In genomic region chr3:152058235-152058634, GRCm38 (mm10) we compare ENCODE assay signal across 30 mouse cellular contexts.
"Had no signal": no experiment of that assay in that cellular context is flagged by ENCODE, and none has a peak within 500 bp of the region (broad histone marks: within the 10 kb centered on the region; RNA-seq: fewer than 3 reads in every experiment).

No protein-coding gene starts in this region.

- H3K27ac ChIP-seq: limb, embryonic 10.5 days; limb, embryonic 12.5 days; limb, embryonic 13.5 days; limb, embryonic 15.5 days; liver, embryonic 12.5 days; liver, embryonic 13.5 days; liver, embryonic 14.5 days; liver, embryonic 15.5 days; lung, embryonic 15.5 days; macrophage; midbrain, embryonic 10.5 days; midbrain, embryonic 12.5 days; midbrain, embryonic 13.5 days; midbrain, embryonic 15.5 days; neural tube, embryonic 12.5 days had no signal

- DNase-seq: left cerebral cortex, postnatal 4 days; liver; liver, embryonic 13.5 days; liver, postnatal 0 days; lung, adult 18-20 months; lung, adult 2 months; lung, embryonic 14.5 days; lung, postnatal 10 days; lung, postnatal 14 days; lung, postnatal 36 days; lung, postnatal 4 days; midbrain, embryonic 14.5 days had no signal

- H3K4me2 ChIP-seq: limb, embryonic 12.5 days; limb, embryonic 13.5 days; limb, embryonic 15.5 days; liver, embryonic 11.5 days; liver, embryonic 12.5 days; liver, embryonic 13.5 days; liver, embryonic 15.5 days; lung, embryonic 14.5 days; lung, embryonic 15.5 days; midbrain, embryonic 11.5 days; midbrain, embryonic 12.5 days; midbrain, embryonic 13.5 days; midbrain, embryonic 15.5 days; neural tube, embryonic 12.5 days had no signal

- H3K9me3 ChIP-seq: limb, embryonic 10.5 days; limb, embryonic 12.5 days; limb, embryonic 13.5 days; limb, embryonic 15.5 days; liver, embryonic 12.5 days; liver, embryonic 13.5 days; liver, embryonic 15.5 days; lung, embryonic 15.5 days; megakaryocyte, embryonic 14.5 days; midbrain, embryonic 10.5 days; midbrain, embryonic 12.5 days; midbrain, embryonic 13.5 days; midbrain, embryonic 15.5 days; neural tube, embryonic 12.5 days had no signal

- H3K27me3 ChIP-seq: limb, embryonic 12.5 days; limb, embryonic 13.5 days; limb, embryonic 15.5 days; liver, embryonic 12.5 days; liver, embryonic 13.5 days; liver, embryonic 15.5 days; lung, embryonic 15.5 days; megakaryocyte, embryonic 14.5 days; midbrain, embryonic 12.5 days; midbrain, embryonic 13.5 days; midbrain, embryonic 15.5 days; neural tube, embryonic 12.5 days had no signal

- H3K4me1 ChIP-seq: limb, embryonic 10.5 days; limb, embryonic 12.5 days; limb, embryonic 13.5 days; limb, embryonic 15.5 days; liver, embryonic 12.5 days; liver, embryonic 13.5 days; liver, embryonic 15.5 days; lung, embryonic 15.5 days; megakaryocyte, embryonic 14.5 days; midbrain, embryonic 10.5 days; midbrain, embryonic 12.5 days; midbrain, embryonic 13.5 days; midbrain, embryonic 15.5 days; neural tube, embryonic 12.5 days had no signal

- H3K4me3 ChIP-seq: limb, embryonic 10.5 days; limb, embryonic 12.5 days; limb, embryonic 13.5 days; limb, embryonic 15.5 days; liver, embryonic 12.5 days; liver, embryonic 13.5 days; liver, embryonic 15.5 days; lung, embryonic 15.5 days; megakaryocyte, embryonic 14.5 days; midbrain, embryonic 10.5 days; midbrain, embryonic 12.5 days; midbrain, embryonic 13.5 days; midbrain, embryonic 15.5 days; myocyte; neural tube, embryonic 12.5 days had no signal

- H3K36me3 ChIP-seq: limb, embryonic 10.5 days; limb, embryonic 12.5 days; limb, embryonic 13.5 days; limb, embryonic 15.5 days; liver, embryonic 12.5 days; liver, embryonic 13.5 days; liver, embryonic 15.5 days; lung, embryonic 15.5 days; midbrain, embryonic 10.5 days; midbrain, embryonic 12.5 days; midbrain, embryonic 13.5 days; midbrain, embryonic 15.5 days; neural tube, embryonic 12.5 days had no signal

- H3K9ac ChIP-seq: limb, embryonic 12.5 days; limb, embryonic 13.5 days; limb, embryonic 15.5 days; liver, embryonic 12.5 days; liver, embryonic 13.5 days; liver, embryonic 14.5 days; liver, embryonic 15.5 days; liver, postnatal 0 days; lung, embryonic 14.5 days; lung, embryonic 15.5 days; midbrain, embryonic 12.5 days; midbrain, embryonic 13.5 days; midbrain, embryonic 15.5 days; neural tube, embryonic 12.5 days had no signal
